Mouse (Mus musculus) G1E (cell line): ENCODE measurements around the gene Gabarapl1. TPM values are rescaled to one million over a fixed set of nuclear protein-coding genes. Genes with fewer than 3 reads are reported as not detected.
A peak's percentile ranks its signal among the peaks of the same experiment; 100 is the strongest.

ENCODE experiments used
- ATAC-seq: 2 replicates; pipeline ENCODE4 v1.8.0; 2016; ENCODE audit warnings: mild to moderate bottlenecking; ENCODE audit not compliant: insufficient number of reproducible peaks, poor library complexity, low FRiP score, severe bottlenecking; ENCODE audit errors: extremely low read depth
- DNase-seq: peaks from one replicate; pipeline ENCODE4 v3.0.0; 2012; ENCODE audit warnings: low spot score
- H3K27me3 ChIP-seq: 2 replicates; pipeline ENCODE4 v1.6.1; 2012; ENCODE audit warnings: mild to moderate bottlenecking, low read length, inconsistent platforms; ENCODE audit not compliant: insufficient read depth
- H3K36me3 ChIP-seq: replicated peaks from 2 replicates; pipeline ENCODE3; 2012; ENCODE audit warnings: mild to moderate bottlenecking, inconsistent platforms
- H3K4me1 ChIP-seq: 2 replicates; pipeline ENCODE4 v1.6.1; 2012; ENCODE audit warnings: low read depth, low read length, inconsistent platforms, mixed read lengths; ENCODE audit not compliant: insufficient read depth
- H3K4me3 ChIP-seq: 2 replicates; pipeline ENCODE4 v1.5.1; 2012; ENCODE audit warnings: low read depth, mild to moderate bottlenecking, inconsistent platforms, low read length, moderate library complexity, mixed read lengths
- H3K9me3 ChIP-seq: replicated peaks from 2 replicates; pipeline ENCODE4 v1.6.1; 2012; ENCODE audit warnings: inconsistent platforms
- CTCF ChIP-seq: IDR thresholded peaks from 2 replicates; pipeline ENCODE4 v1.5.1; 2012; ENCODE audit warnings: low read depth, low read length, inconsistent platforms, mixed read lengths
- GATA1 ChIP-seq: IDR thresholded peaks from 2 replicates; pipeline ENCODE4 v1.6.1; 2012; ENCODE audit warnings: borderline replicate concordance, low read length, inconsistent platforms, mixed read lengths
- GATA2 ChIP-seq: IDR thresholded peaks from 2 replicates; pipeline ENCODE4 v1.6.1; 2012; ENCODE audit warnings: low read depth, low read length, inconsistent platforms, borderline replicate concordance
- POLR2AphosphoS5 ChIP-seq: IDR thresholded peaks from 2 replicates; pipeline ENCODE4 v1.6.1; 2012; ENCODE audit warnings: low read depth, low read length, inconsistent platforms; ENCODE audit not compliant: insufficient replicate concordance
- TAL1 ChIP-seq: conservative IDR thresholded peaks from 2 replicates; pipeline ENCODE4 v1.6.1; 2012; ENCODE audit warnings: low read depth, low read length, inconsistent platforms, mixed read lengths
- polyA plus RNA-seq: library from polyadenylated mRNA; stranded (reverse); fragments of >175 nt; gene quantifications from 2 replicates; pipeline ENCODE4 v1.2.3, GENCODE M21; 2012
- total RNA-seq, 2 experiments: library from RNA; stranded (forward) in 1 of 2; stranded (reverse) in 1 of 2; fragments of 200-1000 nt in 1 of 2; fragments of >200 nt in 1 of 2; fragmentation: Nextera tagmentation in 1 of 2; gene quantifications; 2 replicates each; pipeline ENCODE4 v1.2.3; 2014 to 2017

Gabarapl1 gene
- total and polyA plus RNA-seq, 3 experiments = 17.6 to 55.4 (median 51.7) TPM

- DNase-seq (peak; percentile 6), ATAC-seq (no peak)
- Histone ChIP-seq H3K9me3 (no peaks in the 10 kb centered on the region), H3K4me1 (peaks cover 30% of the 10 kb centered on the region), H3K27me3 (0 out of 2 replicates have a peak, but pooled peaks cover 2% of the 10 kb centered on the region), H3K4me3 (peak overlapping the region; percentile 87), H3K36me3 (peaks cover 41% of the 10 kb centered on the region)
- TF ChIP-seq CTCF = no peak
- no peak for TF ChIP-seq POLR2AphosphoS5
- no peak for TF ChIP-seq GATA1
Observed at GRCm38 (mm10) chr6:129534057-129534456, 1.1 kb downstream of the Gabarapl1 start.

- DNase-seq = no peak
- H3K4me3 ChIP-seq = peak overlapping the region; percentile 39; the same call in 1 of the 2 replicates
- TF ChIP-seq CTCF (no peak), GATA2 (no peak), TAL1 (no peak), POLR2AphosphoS5 (no peak), GATA1 (no peak)
- ATAC-seq = no peak
- no peaks in the 10 kb centered on the region for H3K9me3 ChIP-seq
- H3K36me3 ChIP-seq = peaks cover 48% of the 10 kb centered on the region
- H3K4me1 ChIP-seq = peaks cover 30% of the 10 kb centered on the region
- H3K27me3 ChIP-seq = no peaks in the 10 kb centered on the region
Observed at GRCm38 (mm10) chr6:129534627-129535190, 1.7 kb downstream of the Gabarapl1 start.

GRCm38 (mm10) chr6:129535723-129536122 lies 2.8 kb downstream of the Gabarapl1 start:
- DNase-seq = no peak
- H3K4me1 ChIP-seq = peaks cover 30% of the 10 kb centered on the region
- H3K36me3 ChIP-seq = peaks cover 58% of the 10 kb centered on the region
- TF ChIP-seq POLR2AphosphoS5 (no peak), TAL1 (no peak), CTCF (no peak), GATA1 (no peak), GATA2 (no peak)
- no peaks in the 10 kb centered on the region for H3K27me3 ChIP-seq
- H3K4me3 ChIP-seq = no peak overlapping the region
- H3K9me3 ChIP-seq = no peaks in the 10 kb centered on the region
- no peak for ATAC-seq

- Histone ChIP-seq H3K27me3 (no peaks in the 10 kb centered on the region), H3K4me1 (peaks cover 22% of the 10 kb centered on the region)
Observed at GRCm38 (mm10) chr6:129538555-129538954, 5.6 kb downstream of the Gabarapl1 start.

GRCm38 (mm10) chr6:129541931-129542330 lies 9.0 kb downstream of the Gabarapl1 start:
- H3K27me3 ChIP-seq = no peaks in the 10 kb centered on the region
- no peak overlapping the region for H3K4me3 ChIP-seq
- DNase-seq = no peak
- H3K9me3 ChIP-seq = no peaks in the 10 kb centered on the region
- no peak for TF ChIP-seq GATA1
- TF ChIP-seq POLR2AphosphoS5 = no peak
- no peak for TF ChIP-seq CTCF
- no peak for TF ChIP-seq GATA2
- TF ChIP-seq TAL1 = no peak
- peaks cover 8% of the 10 kb centered on the region; the same call in 1 of the 2 replicates for H3K4me1 ChIP-seq
- peaks cover 72% of the 10 kb centered on the region for H3K36me3 ChIP-seq
- no peak for ATAC-seq

More at GRCm38 (mm10) chr6:129538555-129538954, 5.6 kb downstream of the Gabarapl1 start:
- ATAC-seq = no peak
- DNase-seq = no peak
- TF ChIP-seq GATA2 = no peak
- TF ChIP-seq GATA1 = no peak
- no peak for TF ChIP-seq POLR2AphosphoS5
- no peak for TF ChIP-seq TAL1
- no peak for TF ChIP-seq CTCF
- Histone ChIP-seq H3K9me3 (no peaks in the 10 kb centered on the region), H3K4me3 (no peak overlapping the region), H3K36me3 (peaks cover 85% of the 10 kb centered on the region)

GRCm38 (mm10) chr6:129542540-129542939 lies 9.6 kb downstream of the Gabarapl1 start:
- no peak for DNase-seq
- H3K36me3 ChIP-seq = peaks cover 66% of the 10 kb centered on the region

More at GRCm38 (mm10) chr6:129542540-129542939, 9.6 kb downstream of the Gabarapl1 start:
- Histone ChIP-seq H3K9me3 (no peaks in the 10 kb centered on the region), H3K27me3 (no peaks in the 10 kb centered on the region), H3K4me1 (peaks cover 5% of the 10 kb centered on the region; the same call in 1 of the 2 replicates), H3K4me3 (no peak overlapping the region)
- no peak for ATAC-seq
- no peak for TF ChIP-seq GATA2
- no peak for TF ChIP-seq TAL1
- TF ChIP-seq GATA1 = no peak
- no peak for TF ChIP-seq POLR2AphosphoS5
- no peak for TF ChIP-seq CTCF
